Mouse (Mus musculus): ENCODE measurements around the gene Arhgap19. TPM values are rescaled to one million over a fixed set of nuclear protein-coding genes. Genes with fewer than 3 reads are reported as not detected.

The Arhgap19 gene
- polyA plus RNA-seq, 1 experiment from 2014 or later, result 48.4 TPM

DNA sequence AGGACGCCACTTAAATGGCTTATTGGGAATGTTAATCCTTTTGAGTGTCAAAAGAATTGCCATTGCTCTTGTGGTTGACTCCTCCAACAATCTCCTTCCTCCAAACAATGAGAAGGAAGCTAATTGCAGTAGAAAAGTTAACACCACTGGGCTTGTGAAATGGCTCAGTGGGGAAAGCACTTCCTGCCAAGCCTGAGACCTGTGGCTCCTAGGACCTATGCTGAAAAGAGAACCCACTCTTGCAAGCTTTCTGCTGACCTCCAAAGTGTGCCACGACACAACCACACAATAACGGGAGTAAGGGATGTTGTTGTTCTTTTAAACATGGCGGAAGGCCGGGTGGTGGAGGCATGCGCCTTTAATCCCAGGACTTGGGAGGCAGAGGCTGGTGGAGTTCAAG is 4.3 kb downstream of the Arhgap19 start:
- no peak for ATAC-seq (replicated peaks; ENCODE audit: low FRiP score)
- 83% methylated on average over 6 of the region's 6 CpGs for WGBS

DNA sequence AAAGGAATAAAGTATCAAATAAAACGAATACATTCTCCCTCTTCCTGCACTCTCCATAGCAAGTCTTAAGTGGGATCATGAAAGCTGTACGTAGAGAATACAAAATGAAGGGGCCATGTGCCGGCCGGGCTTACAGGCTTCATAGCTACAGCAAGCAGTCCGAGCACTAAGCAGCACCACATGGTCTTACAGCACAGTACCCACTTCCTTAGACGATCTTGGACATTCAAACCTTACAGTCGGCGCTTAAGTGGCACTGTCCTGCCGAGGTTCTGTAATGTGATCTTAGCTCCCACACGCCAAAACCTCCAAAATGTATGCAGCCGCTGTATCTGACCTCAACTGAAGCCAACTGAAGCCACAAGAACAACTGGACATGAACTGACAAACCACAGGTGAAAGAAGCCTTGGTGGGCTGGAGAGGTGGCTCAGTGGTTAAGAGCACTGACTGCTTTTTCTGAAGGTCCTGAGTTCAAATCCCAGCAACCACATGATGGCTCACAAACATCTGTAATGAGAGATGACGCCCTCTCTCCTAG is 5.0 kb downstream of the Arhgap19 start:
- no peak overlapping the region for H3K27ac ChIP-seq (ENCODE audit: low read depth, low read length)
- 80% methylated on average over 12 of the region's 12 CpGs for WGBS
- ATAC-seq (replicated peaks; ENCODE audit: low FRiP score), result no peak
- no peak overlapping the region for H3K4me3 ChIP-seq (ENCODE audit: low read depth, low read length)
- H3K9ac ChIP-seq (ENCODE audit: low read length), result no peak overlapping the region
- H3K36me3 ChIP-seq (ENCODE audit: control insufficient read depth, insufficient read depth, low read length), result no peaks in the 10 kb centered on the region
- H3K4me2 ChIP-seq (ENCODE audit: low read depth, low read length, severe bottlenecking), result no peak overlapping the region
- H3K27me3 ChIP-seq (ENCODE audit: control insufficient read depth, insufficient read depth, low read length), result no peaks in the 10 kb centered on the region
- peaks cover 7% of the 10 kb centered on the region for H3K4me1 ChIP-seq (replicated peaks; ENCODE audit: control insufficient read depth, insufficient read depth, low read length)
- no peak for DNase-seq (ENCODE audit: low spot score)
- H3K9me3 ChIP-seq (ENCODE audit: control insufficient read depth, low read length), result no peaks in the 10 kb centered on the region

More for the DNA sequence above, 4.3 kb downstream of the Arhgap19 start:
- Histone ChIP-seq H3K9me3 (ENCODE audit: control insufficient read depth, low read length) (no peaks in the 10 kb centered on the region), H3K4me2 (ENCODE audit: low read depth, low read length, severe bottlenecking) (no peak overlapping the region), H3K36me3 (ENCODE audit: control insufficient read depth, insufficient read depth, low read length) (no peaks in the 10 kb centered on the region), H3K4me1 (replicated peaks; ENCODE audit: control insufficient read depth, insufficient read depth, low read length) (peaks cover 7% of the 10 kb centered on the region), H3K27me3 (ENCODE audit: control insufficient read depth, insufficient read depth, low read length) (no peaks in the 10 kb centered on the region), H3K4me3 (ENCODE audit: low read depth, low read length) (no peak overlapping the region), H3K9ac (ENCODE audit: low read length) (no peak overlapping the region), H3K27ac (ENCODE audit: low read depth, low read length) (no peak overlapping the region)
- no peak for DNase-seq (ENCODE audit: low spot score)

DNA sequence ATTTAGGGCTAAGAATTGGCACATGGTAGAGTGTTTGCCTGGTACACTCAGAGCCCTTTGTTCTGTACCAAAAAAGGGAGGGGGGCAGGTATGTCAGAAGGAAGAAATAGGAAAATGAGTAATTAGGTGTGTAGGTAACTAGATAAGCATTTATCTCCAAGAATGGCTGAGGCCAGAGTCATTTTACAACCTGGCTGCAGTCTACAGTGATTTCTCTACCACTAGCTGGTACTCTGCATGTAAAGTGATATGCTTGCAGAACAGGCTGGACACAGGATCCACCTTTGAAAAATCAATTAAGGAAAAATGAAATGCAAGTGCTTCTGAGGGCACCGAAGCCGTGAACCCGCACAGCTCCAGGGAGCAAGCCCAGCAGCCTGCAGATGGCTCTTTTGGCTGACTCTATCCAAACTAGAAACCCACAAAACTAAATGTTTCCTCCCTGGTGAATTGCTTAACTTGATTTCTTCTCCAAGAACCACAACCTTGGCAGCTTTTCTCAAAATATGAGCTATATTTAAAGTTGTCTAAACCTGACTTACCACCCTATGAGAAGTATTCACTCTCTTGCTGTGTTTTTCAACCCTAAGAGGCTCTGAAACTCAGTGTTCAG is 5.6 kb downstream of the Arhgap19 start:
- H3K4me1 ChIP-seq (replicated peaks; ENCODE audit: control insufficient read depth, insufficient read depth, low read length), result peaks cover 7% of the 10 kb centered on the region
- no peaks in the 10 kb centered on the region for H3K36me3 ChIP-seq (ENCODE audit: control insufficient read depth, insufficient read depth, low read length)
- DNase-seq (ENCODE audit: low spot score) (no peak), ATAC-seq (replicated peaks; ENCODE audit: low FRiP score) (no peak)
- no peak overlapping the region for H3K4me2 ChIP-seq (ENCODE audit: low read depth, low read length, severe bottlenecking)
- no peak overlapping the region for H3K4me3 ChIP-seq (ENCODE audit: low read depth, low read length)
- H3K9me3 ChIP-seq (ENCODE audit: control insufficient read depth, low read length), result no peaks in the 10 kb centered on the region
- WGBS, result 96% methylated on average over 3 of the region's 3 CpGs
- no peak overlapping the region for H3K27ac ChIP-seq (ENCODE audit: low read depth, low read length)
- no peaks in the 10 kb centered on the region for H3K27me3 ChIP-seq (ENCODE audit: control insufficient read depth, insufficient read depth, low read length)
- no peak overlapping the region for H3K9ac ChIP-seq (ENCODE audit: low read length)

DNA sequence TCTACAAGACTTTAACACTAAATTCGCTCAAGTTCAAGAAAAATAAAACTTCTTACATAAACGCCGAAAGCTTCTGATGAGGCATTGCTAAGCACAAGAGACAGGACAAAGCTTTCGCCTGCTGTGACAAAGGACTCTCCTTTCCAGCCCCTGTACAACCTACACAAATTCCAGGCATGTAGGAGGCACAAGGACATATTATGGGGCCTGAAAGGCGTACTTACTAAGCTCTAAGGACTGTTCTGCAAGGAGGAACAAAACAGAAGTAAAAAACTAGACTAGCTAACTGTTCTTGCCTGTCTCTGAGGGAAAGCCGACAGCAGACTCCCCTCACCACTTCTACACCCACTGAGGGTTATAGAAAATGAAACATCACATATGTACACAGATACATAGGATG is 6.9 kb downstream of the Arhgap19 start:
- Histone ChIP-seq H3K27me3 (ENCODE audit: control insufficient read depth, insufficient read depth, low read length) (no peaks in the 10 kb centered on the region), H3K4me2 (ENCODE audit: low read depth, low read length, severe bottlenecking) (no peak overlapping the region), H3K9me3 (ENCODE audit: control insufficient read depth, low read length) (no peaks in the 10 kb centered on the region), H3K4me1 (replicated peaks; ENCODE audit: control insufficient read depth, insufficient read depth, low read length) (peaks cover 2% of the 10 kb centered on the region; the same call in 1 of the 2 replicates), H3K4me3 (ENCODE audit: low read depth, low read length) (no peak overlapping the region), H3K27ac (ENCODE audit: low read depth, low read length) (peak overlapping the region; percentile 37), H3K9ac (ENCODE audit: low read length) (peak overlapping the region; percentile 32; the same call in 1 of the 2 replicates), H3K36me3 (ENCODE audit: control insufficient read depth, insufficient read depth, low read length) (no peaks in the 10 kb centered on the region)
- DNase-seq (ENCODE audit: low spot score), result no peak
- WGBS, result 42% methylated on average over 6 of the region's 6 CpGs
- no peak for ATAC-seq (replicated peaks; ENCODE audit: low FRiP score)

- ATAC-seq (replicated peaks; ENCODE audit: low FRiP score), result no peak
- no peak overlapping the region for H3K9ac ChIP-seq (ENCODE audit: low read length)
- H3K9me3 ChIP-seq (ENCODE audit: control insufficient read depth, low read length), result no peaks in the 10 kb centered on the region
- DNase-seq (ENCODE audit: low spot score), result no peak
- no peaks in the 10 kb centered on the region for H3K27me3 ChIP-seq (ENCODE audit: control insufficient read depth, insufficient read depth, low read length)
- no peaks in the 10 kb centered on the region for H3K4me1 ChIP-seq (replicated peaks; ENCODE audit: control insufficient read depth, insufficient read depth, low read length)
- H3K4me3 ChIP-seq (ENCODE audit: low read depth, low read length), result no peak overlapping the region
- no peak overlapping the region for H3K4me2 ChIP-seq (ENCODE audit: low read depth, low read length, severe bottlenecking)
- no peaks in the 10 kb centered on the region for H3K36me3 ChIP-seq (ENCODE audit: control insufficient read depth, insufficient read depth, low read length)
- H3K27ac ChIP-seq (ENCODE audit: low read depth, low read length), result no peak overlapping the region
These were observed 7.8 kb downstream of the Arhgap19 start for GRCm38 (mm10) chr19:41794017-41794416.

DNA sequence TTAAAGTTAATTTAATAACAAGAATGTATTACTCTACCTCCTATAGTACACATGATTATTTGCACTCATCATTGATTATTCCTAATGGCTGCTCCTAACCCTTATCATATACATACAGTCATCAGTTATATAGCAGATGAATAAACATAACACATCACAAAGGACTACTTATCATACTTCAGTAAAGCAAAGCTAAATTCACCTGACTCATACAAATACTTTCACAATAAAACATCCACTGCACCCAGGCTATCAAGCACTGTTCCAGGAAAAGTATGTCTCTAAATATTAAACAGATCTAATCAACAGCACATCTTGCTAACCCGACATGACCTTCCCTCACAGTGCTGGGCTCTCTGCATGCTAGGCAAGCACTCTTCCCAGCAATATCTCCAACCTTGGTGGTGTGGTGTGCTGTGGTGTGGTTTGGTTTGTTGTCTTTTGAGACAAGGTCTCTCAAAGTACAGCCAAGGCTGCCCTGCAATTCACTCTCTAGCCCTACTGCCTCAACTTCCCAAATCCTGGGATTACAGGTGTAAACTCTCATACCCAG is 8.8 kb downstream of the Arhgap19 start:
- H3K27me3 ChIP-seq (ENCODE audit: control insufficient read depth, insufficient read depth, low read length), result no peaks in the 10 kb centered on the region
- DNase-seq (ENCODE audit: low spot score), result no peak
- no peak overlapping the region for H3K9ac ChIP-seq (ENCODE audit: low read length)
- no peak overlapping the region for H3K4me2 ChIP-seq (ENCODE audit: low read depth, low read length, severe bottlenecking)
- 81% methylated on average over 1 of the region's 1 CpGs for WGBS
- no peak for ATAC-seq (replicated peaks; ENCODE audit: low FRiP score)
- no peaks in the 10 kb centered on the region for H3K36me3 ChIP-seq (ENCODE audit: control insufficient read depth, insufficient read depth, low read length)
- no peak overlapping the region for H3K27ac ChIP-seq (ENCODE audit: low read depth, low read length)
- no peaks in the 10 kb centered on the region for H3K9me3 ChIP-seq (ENCODE audit: control insufficient read depth, low read length)
- H3K4me3 ChIP-seq (ENCODE audit: low read depth, low read length), result no peak overlapping the region
- H3K4me1 ChIP-seq (replicated peaks; ENCODE audit: control insufficient read depth, insufficient read depth, low read length), result no peaks in the 10 kb centered on the region

GRCm38 (mm10) chr19:41791384-41791783 is 10.5 kb downstream of the Arhgap19 start:
- Histone ChIP-seq H3K9ac (ENCODE audit: low read length) (no peak overlapping the region), H3K4me3 (ENCODE audit: low read depth, low read length) (no peak overlapping the region), H3K9me3 (ENCODE audit: control insufficient read depth, low read length) (no peaks in the 10 kb centered on the region), H3K4me1 (replicated peaks; ENCODE audit: control insufficient read depth, insufficient read depth, low read length) (no peaks in the 10 kb centered on the region), H3K27me3 (ENCODE audit: control insufficient read depth, insufficient read depth, low read length) (no peaks in the 10 kb centered on the region), H3K27ac (ENCODE audit: low read depth, low read length) (no peak overlapping the region), H3K36me3 (ENCODE audit: control insufficient read depth, insufficient read depth, low read length) (0 out of 2 replicates have a peak, but pooled peaks cover 3% of the 10 kb centered on the region), H3K4me2 (ENCODE audit: low read depth, low read length, severe bottlenecking) (no peak overlapping the region)
- ATAC-seq (replicated peaks; ENCODE audit: low FRiP score) (no peak), DNase-seq (ENCODE audit: low spot score) (no peak)
- WGBS, result 94% methylated on average over 2 of the region's 2 CpGs

DNA sequence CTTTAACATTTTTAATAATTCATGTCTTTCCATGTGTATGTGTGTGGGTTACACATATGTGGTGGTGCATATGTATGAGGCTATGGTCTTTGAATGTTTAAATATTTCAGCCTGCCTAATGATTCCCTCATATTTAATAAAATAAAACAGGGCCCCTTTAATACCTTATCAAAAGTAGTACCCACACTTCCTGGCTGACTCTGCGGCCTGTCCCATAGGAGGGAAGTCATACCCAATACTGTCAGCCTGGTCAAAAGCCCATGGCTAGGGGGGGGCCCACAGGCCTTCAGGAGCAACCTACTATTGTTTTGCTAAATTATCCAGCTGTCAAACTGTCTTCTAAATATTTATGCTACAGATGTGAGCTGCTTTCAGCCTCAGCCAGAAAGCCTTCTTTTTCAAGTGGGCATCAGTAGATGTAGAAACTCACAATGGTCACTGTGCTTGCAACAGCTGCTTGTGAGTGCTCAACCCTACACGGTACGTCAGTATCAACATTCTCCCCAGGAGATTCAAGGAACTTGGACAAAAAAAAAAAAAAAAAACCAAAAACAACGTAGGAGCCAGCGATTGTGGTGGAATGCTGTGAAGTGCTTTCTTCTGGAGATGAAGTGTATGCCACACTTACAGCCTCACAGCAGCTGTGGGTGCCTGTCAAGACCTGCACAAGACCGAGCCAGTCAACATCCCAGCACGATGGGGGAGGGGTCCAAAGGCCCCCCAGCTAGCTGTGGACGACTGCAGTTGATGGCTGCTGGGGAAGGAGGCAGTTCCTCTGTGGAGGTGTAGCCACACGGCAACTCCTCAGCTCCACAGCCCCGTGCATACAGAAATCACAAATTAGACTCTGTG is 12.5 kb downstream of the Arhgap19 start:
- Histone ChIP-seq H3K4me2 (ENCODE audit: low read depth, low read length, severe bottlenecking) (no peak overlapping the region), H3K9ac (ENCODE audit: low read length) (no peak overlapping the region), H3K27me3 (ENCODE audit: control insufficient read depth, insufficient read depth, low read length) (no peaks in the 10 kb centered on the region), H3K36me3 (ENCODE audit: control insufficient read depth, insufficient read depth, low read length) (peaks cover 6% of the 10 kb centered on the region; the same call in 1 of the 2 replicates), H3K9me3 (ENCODE audit: control insufficient read depth, low read length) (no peaks in the 10 kb centered on the region), H3K27ac (ENCODE audit: low read depth, low read length) (no peak overlapping the region), H3K4me1 (replicated peaks; ENCODE audit: control insufficient read depth, insufficient read depth, low read length) (no peaks in the 10 kb centered on the region), H3K4me3 (ENCODE audit: low read depth, low read length) (no peak overlapping the region)
- DNase-seq (ENCODE audit: low spot score), result no peak
- WGBS, result 75% methylated on average over 10 of the region's 10 CpGs
- ATAC-seq (replicated peaks; ENCODE audit: low FRiP score), result no peak
